Mouse (Mus musculus): ENCODE measurements around the gene Zfp534.
"Not testable (repeated sequence)": the region's sequence is repeated elsewhere in the genome, so short reads cannot be mapped to it uniquely, and the experiment has no call there.

Zfp534 gene

DNA sequence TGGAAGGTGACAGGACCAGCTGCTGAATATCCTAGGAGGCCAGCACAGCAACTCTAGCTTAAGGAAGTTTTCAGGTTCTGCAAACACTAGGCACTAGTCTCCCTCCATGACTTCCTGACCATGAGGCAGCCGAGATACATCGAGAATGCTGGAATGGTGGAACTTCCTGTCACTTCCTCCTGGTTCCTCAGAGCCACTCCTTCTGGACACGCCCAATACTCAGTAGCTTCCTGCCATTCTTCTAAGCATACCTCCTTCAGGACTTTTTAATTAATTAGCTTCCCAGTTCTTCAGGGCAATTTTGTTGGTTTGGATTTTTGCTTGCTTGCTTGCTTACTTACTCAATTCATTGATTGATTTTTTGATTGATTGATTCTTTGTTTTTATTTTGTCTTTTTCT is at the start of gene Zfp534:
Gene Zfp534, minus strand, starts transcription at position 101 of the 400 bp plus-strand sequence.
- DNase-seq (ENCODE audit: low spot score): not testable (repeated sequence)

DNA sequence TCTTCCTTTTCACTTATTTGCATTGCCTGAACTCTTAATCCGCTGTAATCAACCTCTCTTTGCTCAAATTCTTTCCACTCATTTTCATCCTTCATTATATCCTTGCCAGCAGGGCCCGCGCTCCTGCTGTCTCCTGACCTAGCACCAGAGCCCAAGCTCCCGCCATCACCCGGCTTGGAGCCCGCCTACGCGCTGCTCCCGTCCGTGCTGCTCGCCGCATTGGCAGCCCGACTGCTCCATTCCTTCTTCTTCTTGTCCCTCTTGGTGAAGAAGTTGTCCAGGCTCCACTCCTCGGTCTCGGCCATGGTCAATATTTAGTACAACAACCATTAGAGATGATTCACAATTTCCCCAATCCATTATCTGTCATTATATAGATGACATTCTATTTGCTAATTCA is 43.9 kb upstream of the Zfp534 start:
- not testable (repeated sequence) for DNase-seq (ENCODE audit: low spot score)

DNA sequence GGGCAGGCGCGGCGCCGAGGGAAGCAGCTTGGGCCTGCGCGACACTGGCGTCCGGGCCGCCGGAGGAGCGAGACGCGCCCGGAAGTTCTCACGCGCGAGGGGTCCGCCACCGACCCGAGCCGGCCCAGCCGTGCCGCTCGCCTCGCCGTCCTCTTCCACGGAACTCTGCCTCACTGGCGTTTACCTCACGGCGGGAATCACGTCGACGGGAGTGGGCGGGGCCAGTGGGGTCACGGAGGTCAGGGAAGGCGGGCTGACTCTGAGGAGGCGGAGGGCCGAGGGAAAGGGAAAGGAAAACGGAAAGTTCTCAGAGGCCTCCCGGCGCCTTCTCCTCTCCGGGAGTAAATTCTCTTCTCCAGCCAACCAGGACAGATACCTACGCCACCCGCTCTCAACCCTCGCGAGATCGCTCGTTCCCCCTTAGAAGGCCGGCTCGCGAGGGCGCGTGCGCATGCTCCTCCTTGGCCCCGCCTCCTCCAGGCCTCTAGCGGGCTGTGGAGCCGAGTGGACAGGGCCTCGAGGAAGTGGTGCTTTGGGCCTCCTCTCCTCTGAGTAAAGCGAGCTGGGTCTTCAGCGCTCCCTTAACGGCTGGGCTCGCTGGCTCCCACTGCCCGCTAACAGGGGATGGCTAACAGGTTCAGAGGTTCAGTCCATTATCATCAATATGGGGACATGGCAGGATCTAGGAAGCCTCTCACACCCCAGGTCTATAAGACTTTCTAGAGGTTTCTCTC is 36.5 kb upstream of the Zfp534 start:
- DNase-seq (ENCODE audit: low spot score): not testable (repeated sequence)

DNA sequence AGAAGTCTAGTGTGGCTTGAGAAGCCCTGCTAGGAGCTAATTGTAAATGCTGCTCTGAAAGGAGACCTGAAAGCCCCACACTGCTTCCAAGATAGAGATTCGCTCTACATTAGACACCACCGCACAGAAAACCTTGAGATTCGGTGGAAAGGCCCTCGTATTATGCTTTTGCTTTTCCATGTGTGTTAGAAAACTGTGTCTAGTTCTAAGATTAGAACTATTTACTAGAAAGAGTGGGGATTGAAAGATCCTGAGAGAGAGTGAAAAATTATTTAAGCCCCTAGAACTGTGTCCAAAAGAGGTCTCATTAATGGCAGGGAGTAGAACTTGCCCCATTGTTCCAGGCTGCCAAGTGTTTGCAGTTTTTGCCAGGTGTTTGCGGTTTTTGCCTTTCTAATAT is 47.1 kb downstream of the Zfp534 start:
- not testable (repeated sequence) for DNase-seq (ENCODE audit: low spot score)

DNA sequence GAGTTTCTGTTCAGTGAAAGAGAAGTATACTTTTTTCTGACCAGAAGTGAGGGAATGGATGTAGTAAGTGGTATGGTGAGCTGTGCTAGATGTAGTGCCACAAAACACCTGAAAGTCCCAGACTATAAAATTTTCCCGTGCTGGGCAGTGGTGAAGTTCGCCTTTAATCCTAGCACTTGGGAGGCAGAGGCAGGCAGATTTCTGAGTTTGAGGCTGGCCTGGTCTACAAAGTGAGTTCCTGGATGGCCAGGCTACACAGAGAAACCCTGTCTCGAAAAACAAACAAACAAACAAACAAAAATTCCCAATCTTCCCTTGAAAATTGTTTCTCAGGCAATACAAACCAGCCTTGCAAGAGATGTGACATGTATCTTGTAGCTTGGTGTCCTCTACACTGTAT is 54.9 kb downstream of the Zfp534 start:
- DNase-seq (ENCODE audit: low spot score): not testable (repeated sequence)

DNA sequence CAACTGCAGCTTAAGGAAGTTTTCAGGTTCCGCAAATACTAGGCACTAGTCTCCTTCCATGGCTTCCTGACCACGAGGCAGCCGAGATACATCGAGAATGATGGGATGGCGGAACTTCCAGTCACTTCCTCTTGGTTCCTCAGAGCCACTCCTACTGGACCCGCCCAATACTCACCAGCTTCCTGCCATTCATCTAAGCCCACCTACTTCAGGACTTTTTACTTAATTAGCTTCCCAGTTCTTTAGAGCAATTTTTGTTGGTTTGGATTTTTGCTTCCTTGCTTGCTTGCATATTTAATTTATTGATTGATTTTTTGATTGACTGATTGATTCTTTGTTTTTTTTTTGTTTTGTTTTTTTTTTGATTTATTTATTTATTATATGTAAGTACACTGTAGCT is 59.9 kb downstream of the Zfp534 start, which contains the start of gene Zfp979:
Gene Zfp979, minus strand, starts transcription at position 101 of the 400 bp plus-strand sequence.
- DNase-seq (ENCODE audit: low spot score): not testable (repeated sequence)

DNA sequence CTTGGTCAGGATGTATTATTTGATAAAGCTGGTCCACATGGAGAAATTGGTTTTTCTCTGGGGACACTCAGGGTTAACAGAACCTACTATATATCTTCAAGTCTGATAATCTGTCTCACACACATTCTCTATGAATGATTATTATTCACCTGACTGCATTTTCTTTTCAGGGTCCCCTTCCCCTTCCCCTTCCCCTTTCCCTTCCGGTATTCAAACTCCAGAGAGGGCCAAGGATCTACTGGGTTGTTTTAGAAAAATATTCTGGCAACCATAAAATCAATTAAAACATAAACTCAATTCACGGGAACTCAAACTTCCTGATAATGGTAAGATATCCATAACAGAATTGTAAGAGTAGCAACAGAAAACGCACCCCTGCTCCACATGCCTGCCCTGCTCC is 60.4 kb downstream of the Zfp534 start:
- DNase-seq (ENCODE audit: low spot score): not testable (repeated sequence)

DNA sequence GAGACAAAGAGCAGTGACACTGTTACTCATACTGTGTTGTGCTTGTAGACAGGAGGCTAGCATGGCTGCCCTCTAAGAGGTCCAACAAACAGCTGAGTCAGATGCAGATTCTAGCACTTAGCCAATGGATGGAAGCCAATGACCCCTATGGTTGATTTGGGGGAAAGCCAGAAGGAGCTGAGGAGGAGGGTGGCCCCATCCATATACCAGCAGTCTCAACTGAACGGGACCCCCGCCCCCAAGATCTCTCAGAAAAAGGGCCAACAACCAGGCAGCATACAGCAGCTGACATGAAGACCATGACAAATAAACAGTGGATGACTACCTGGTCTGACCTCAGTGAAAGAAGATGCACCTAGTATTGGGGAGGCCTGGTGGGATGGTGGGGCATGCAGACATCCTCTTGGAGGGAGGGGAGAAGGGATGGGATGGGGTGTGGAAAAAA is 68.5 kb downstream of the Zfp534 start:
- DNase-seq (ENCODE audit: low spot score): not testable (repeated sequence)

Measured in T-cell, adult 2 months (primary cell).